Mouse (Mus musculus): ENCODE data around the gene Rpa3. TPM values are rescaled to one million over a fixed set of nuclear protein-coding genes. Genes with fewer than 3 reads are reported as not detected.

Rpa3 gene
- polyA plus RNA-seq, 1 experiment from 2014 or later, result 83.2 TPM

DNA sequence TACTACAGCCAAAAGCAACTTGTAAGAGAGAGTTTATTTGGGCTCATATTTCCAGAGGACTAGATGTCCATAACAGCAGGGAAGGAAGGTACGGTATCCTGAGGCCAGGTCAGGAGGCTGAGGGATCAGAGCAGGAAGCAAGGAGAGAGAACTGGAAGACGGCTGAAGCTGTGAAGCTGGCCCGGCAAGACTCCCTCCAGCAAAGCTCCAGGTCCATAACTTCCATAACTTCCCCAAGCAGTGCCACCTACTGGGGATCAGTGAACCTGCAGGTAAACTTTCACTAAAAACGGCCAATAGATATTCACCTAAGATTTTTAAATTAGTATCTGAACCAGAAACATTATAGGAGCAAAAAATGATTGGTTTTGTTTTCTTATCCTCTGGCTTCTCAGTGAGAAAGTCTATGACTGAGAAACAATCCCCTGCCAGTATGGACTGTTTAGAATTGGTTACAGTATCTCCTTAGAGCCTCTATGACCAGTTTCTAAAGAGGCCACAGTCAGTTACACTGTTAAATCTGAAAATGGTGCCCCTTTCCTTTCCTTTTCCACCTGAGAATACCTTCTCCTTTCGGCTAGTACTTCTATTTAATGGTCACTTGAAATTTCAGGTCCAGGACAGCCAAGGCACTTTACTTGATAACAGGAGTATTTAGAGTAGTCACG is 15.5 kb upstream of the Rpa3 start:
- ATAC-seq, result 0 out of 2 replicates have a peak, but pooled peaks have one; percentile 38
- Histone ChIP-seq H3K4me3 (ENCODE audit: low read depth, low read length) (no peak overlapping the region), H3K27ac (ENCODE audit: low read depth, low read length) (peak overlapping the region; percentile 29; the same call in 1 of the 2 replicates), H3K36me3 (ENCODE audit: control insufficient read depth, insufficient read depth) (no peaks in the 10 kb centered on the region), H3K9ac (ENCODE audit: low read depth, low read length) (no peak overlapping the region), H3K4me1 (replicated peaks; ENCODE audit: control insufficient read depth, insufficient read depth, low read length) (no peaks in the 10 kb centered on the region), H3K27me3 (replicated peaks; ENCODE audit: control insufficient read depth, insufficient read depth, low read length) (no peaks in the 10 kb centered on the region), H3K9me3 (ENCODE audit: control insufficient read depth) (no peaks in the 10 kb centered on the region), H3K4me2 (replicated peaks; ENCODE audit: low read depth) (0 out of 2 replicates have a peak overlapping the region, but pooled peaks have one; percentile 32)
- WGBS, result 36% methylated on average over 6 of the region's 6 CpGs
- TF ChIP-seq CTCF (IDR thresholded peaks at IDR 0.05; ENCODE audit: low read depth), result peak; percentile 79

DNA sequence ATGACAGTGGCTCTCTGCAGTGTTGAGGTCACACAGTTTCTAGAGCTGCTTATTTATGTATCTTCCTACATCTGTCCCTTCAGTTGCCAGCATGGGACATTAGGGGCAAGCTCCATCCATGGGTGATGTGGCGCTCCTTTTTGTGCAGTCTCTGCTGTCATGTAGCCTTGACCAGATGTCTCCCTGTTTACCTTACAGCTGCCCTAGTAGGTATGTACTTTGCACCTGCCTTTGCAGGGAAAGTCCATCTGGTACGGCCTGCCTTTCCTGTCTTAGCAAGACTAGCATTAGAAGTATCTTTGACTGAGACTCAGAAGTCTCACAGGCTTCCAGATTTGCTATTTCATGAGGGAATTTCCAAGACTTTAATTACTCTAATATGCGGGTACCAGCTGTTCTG is 12.1 kb upstream of the Rpa3 start:
- no peak for TF ChIP-seq CTCF (IDR thresholded peaks at IDR 0.05; ENCODE audit: low read depth)
- H3K9me3 ChIP-seq (ENCODE audit: control insufficient read depth), result no peaks in the 10 kb centered on the region
- no peaks in the 10 kb centered on the region for H3K4me1 ChIP-seq (replicated peaks; ENCODE audit: control insufficient read depth, insufficient read depth, low read length)
- 64% methylated on average over 3 of the region's 3 CpGs for WGBS
- no peak for ATAC-seq
- no peak overlapping the region for H3K27ac ChIP-seq (ENCODE audit: low read depth, low read length)
- no peak overlapping the region for H3K4me2 ChIP-seq (replicated peaks; ENCODE audit: low read depth)
- no peak overlapping the region for H3K4me3 ChIP-seq (ENCODE audit: low read depth, low read length)
- no peaks in the 10 kb centered on the region for H3K27me3 ChIP-seq (replicated peaks; ENCODE audit: control insufficient read depth, insufficient read depth, low read length)
- H3K36me3 ChIP-seq (ENCODE audit: control insufficient read depth, insufficient read depth), result no peaks in the 10 kb centered on the region
- H3K9ac ChIP-seq (ENCODE audit: low read depth, low read length), result no peak overlapping the region

DNA sequence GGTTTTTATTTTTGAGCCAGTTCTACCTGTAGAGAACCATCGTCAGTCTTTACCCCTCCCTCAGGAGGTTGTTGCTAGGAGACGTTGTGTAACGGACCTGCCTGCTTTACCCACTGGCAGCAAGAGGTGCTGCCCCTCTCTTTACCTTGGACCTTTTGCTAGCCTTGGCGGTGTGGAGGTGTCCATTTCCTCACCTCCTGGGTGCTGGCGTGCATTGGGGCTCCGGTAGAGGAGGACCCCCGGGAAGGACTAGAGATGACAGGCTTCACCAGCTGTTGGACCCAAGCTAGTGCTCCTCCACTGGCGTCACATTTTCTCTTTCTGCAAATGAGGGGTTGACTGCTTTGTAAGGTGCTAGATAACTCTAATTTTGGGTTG is 683 bp upstream of the Rpa3 start:
- Histone ChIP-seq H3K4me2 (replicated peaks; ENCODE audit: low read depth) (peak overlapping the region; percentile 90), H3K4me3 (ENCODE audit: low read depth, low read length) (peak overlapping the region; percentile 93), H3K27me3 (replicated peaks; ENCODE audit: control insufficient read depth, insufficient read depth, low read length) (no peaks in the 10 kb centered on the region), H3K27ac (ENCODE audit: low read depth, low read length) (peak overlapping the region; percentile 82), H3K36me3 (ENCODE audit: control insufficient read depth, insufficient read depth) (no peaks in the 10 kb centered on the region), H3K4me1 (replicated peaks; ENCODE audit: control insufficient read depth, insufficient read depth, low read length) (no peaks in the 10 kb centered on the region), H3K9me3 (ENCODE audit: control insufficient read depth) (no peaks in the 10 kb centered on the region), H3K9ac (ENCODE audit: low read depth, low read length) (peak overlapping the region; percentile 81)
- ATAC-seq, result no peak
- TF ChIP-seq CTCF (IDR thresholded peaks at IDR 0.05; ENCODE audit: low read depth), result no peak
- whole genome bisulfite sequencing, result 0% methylated on average over 8 of the region's 8 CpGs

DNA sequence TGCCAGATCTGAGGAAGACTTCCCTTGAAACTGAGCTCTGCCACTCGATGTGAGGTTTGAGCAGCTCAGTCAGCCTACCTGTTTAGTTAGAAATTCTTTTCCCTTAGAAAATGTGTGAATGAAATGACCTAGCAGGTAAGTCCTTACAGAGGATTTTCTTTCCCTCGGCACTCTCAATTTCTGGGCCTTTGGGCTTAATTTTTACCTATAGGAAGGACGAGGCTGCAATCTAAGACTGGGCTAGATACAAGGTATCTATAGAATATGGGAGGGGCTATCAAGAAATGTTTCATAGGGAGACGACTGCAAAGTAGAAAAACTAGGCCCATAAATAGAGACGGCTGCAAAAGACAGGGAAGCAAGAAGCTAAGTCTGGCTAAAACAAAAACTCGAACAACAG is 657 bp downstream of the Rpa3 start:
- H3K4me2 ChIP-seq (replicated peaks; ENCODE audit: low read depth), result peak overlapping the region; percentile 63
- H3K4me3 ChIP-seq (ENCODE audit: low read depth, low read length), result peak overlapping the region; percentile 93
- peak overlapping the region; percentile 59 for H3K9ac ChIP-seq (ENCODE audit: low read depth, low read length)
- H3K4me1 ChIP-seq (replicated peaks; ENCODE audit: control insufficient read depth, insufficient read depth, low read length), result no peaks in the 10 kb centered on the region
- no peaks in the 10 kb centered on the region for H3K27me3 ChIP-seq (replicated peaks; ENCODE audit: control insufficient read depth, insufficient read depth, low read length)
- no peak overlapping the region for H3K27ac ChIP-seq (ENCODE audit: low read depth, low read length)
- H3K9me3 ChIP-seq (ENCODE audit: control insufficient read depth), result no peaks in the 10 kb centered on the region
- 0 out of 2 replicates have a peak, but pooled peaks cover 7% of the 10 kb centered on the region for H3K36me3 ChIP-seq (ENCODE audit: control insufficient read depth, insufficient read depth)
- ATAC-seq, result no peak
- TF ChIP-seq CTCF (IDR thresholded peaks at IDR 0.05; ENCODE audit: low read depth), result no peak
- WGBS, result 5% methylated on average over 6 of the region's 6 CpGs

DNA sequence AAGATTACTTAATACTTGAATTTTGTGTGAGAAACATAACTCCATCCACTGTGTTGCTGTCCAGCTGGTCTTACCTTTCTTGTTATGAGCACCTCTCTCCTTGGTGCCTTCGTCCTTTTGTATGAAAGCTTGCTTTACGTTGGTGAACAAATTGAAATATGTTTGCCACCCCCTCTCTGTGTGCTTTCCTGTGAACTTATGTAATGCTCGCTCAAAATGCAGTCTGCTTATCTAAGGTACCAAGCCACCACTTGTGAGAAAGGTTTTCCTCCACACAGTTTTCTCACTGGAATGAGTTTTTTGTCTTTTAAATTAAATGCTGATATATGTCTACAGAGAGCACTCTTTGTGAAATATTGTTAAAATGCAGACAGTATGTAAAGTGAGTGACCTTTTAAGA is 30.4 kb downstream of the Rpa3 start:
- Histone ChIP-seq H3K27me3 (replicated peaks; ENCODE audit: control insufficient read depth, insufficient read depth, low read length) (no peaks in the 10 kb centered on the region), H3K4me3 (ENCODE audit: low read depth, low read length) (no peak overlapping the region), H3K36me3 (ENCODE audit: control insufficient read depth, insufficient read depth) (peaks cover 35% of the 10 kb centered on the region), H3K4me1 (replicated peaks; ENCODE audit: control insufficient read depth, insufficient read depth, low read length) (no peaks in the 10 kb centered on the region), H3K27ac (ENCODE audit: low read depth, low read length) (no peak overlapping the region), H3K4me2 (replicated peaks; ENCODE audit: low read depth) (no peak overlapping the region), H3K9me3 (ENCODE audit: control insufficient read depth) (no peaks in the 10 kb centered on the region), H3K9ac (ENCODE audit: low read depth, low read length) (no peak overlapping the region)
- 95% methylated on average over 3 of the region's 3 CpGs for WGBS
- no peak for ATAC-seq
- no peak for TF ChIP-seq CTCF (IDR thresholded peaks at IDR 0.05; ENCODE audit: low read depth)

DNA sequence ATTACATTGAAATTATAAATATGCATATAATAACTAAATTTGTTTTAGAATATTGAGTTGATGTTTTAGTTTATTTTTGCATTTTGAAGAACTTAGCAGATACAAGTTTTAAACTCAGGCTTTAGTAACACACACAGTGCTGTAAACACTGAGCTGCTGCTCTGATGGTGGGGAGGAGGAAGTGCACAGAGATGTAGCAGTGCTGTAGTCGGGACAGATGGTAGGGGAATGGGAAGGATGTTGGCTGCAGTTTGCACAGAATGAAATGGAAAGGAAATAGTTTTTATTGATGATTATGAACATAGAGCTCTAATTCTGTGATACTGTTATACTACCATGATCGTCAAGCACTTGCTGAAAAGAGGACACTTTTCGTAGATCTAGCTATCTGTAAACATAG is 31.9 kb downstream of the Rpa3 start:
- Histone ChIP-seq H3K27me3 (replicated peaks; ENCODE audit: control insufficient read depth, insufficient read depth, low read length) (no peaks in the 10 kb centered on the region), H3K9ac (ENCODE audit: low read depth, low read length) (no peak overlapping the region), H3K36me3 (ENCODE audit: control insufficient read depth, insufficient read depth) (peaks cover 28% of the 10 kb centered on the region), H3K9me3 (ENCODE audit: control insufficient read depth) (no peaks in the 10 kb centered on the region), H3K27ac (ENCODE audit: low read depth, low read length) (no peak overlapping the region), H3K4me2 (replicated peaks; ENCODE audit: low read depth) (no peak overlapping the region), H3K4me1 (replicated peaks; ENCODE audit: control insufficient read depth, insufficient read depth, low read length) (no peaks in the 10 kb centered on the region), H3K4me3 (ENCODE audit: low read depth, low read length) (no peak overlapping the region)
- WGBS, result 74% methylated on average over 3 of the region's 3 CpGs
- ATAC-seq, result no peak
- no peak for TF ChIP-seq CTCF (IDR thresholded peaks at IDR 0.05; ENCODE audit: low read depth)

Data from intestine, postnatal 0 days (tissue).